Mouse (Mus musculus) heart, embryonic 15.5 days (tissue): ENCODE measurements around the gene Mbtd1. TPM values are rescaled to one million over a fixed set of nuclear protein-coding genes. Genes with fewer than 3 reads are reported as not detected.

Experiments used
- ATAC-seq: fragments of 200-750 bp; cut with Nextera tagmentation; replicated peaks from 2 replicates; pipeline ENCODE4 v1.8.0; 2017; ENCODE audit warnings: low read depth, moderate TSS enrichment; ENCODE audit not compliant: insufficient number of reproducible peaks, insufficient read depth, low FRiP score
- H3K27ac ChIP-seq: fragments of 300-500 bp; sonication (generic); 2 replicates; pipeline ENCODE4 v1.5.1; 2015; ENCODE audit warnings: mild to moderate bottlenecking, inconsistent platforms
- H3K27me3 ChIP-seq: fragments of 300-500 bp; sonication (generic); 2 replicates; pipeline ENCODE4 v1.6.1; 2015; ENCODE audit warnings: inconsistent platforms
- H3K36me3 ChIP-seq: fragments of 300-500 bp; sonication (generic); 2 replicates; pipeline ENCODE4 v1.6.1; 2015; ENCODE audit warnings: mild to moderate bottlenecking, inconsistent platforms
- H3K4me1 ChIP-seq: fragments of 300-500 bp; sonication (generic); replicated peaks from 2 replicates; pipeline ENCODE4 v1.6.1; 2015; ENCODE audit warnings: inconsistent platforms
- H3K4me2 ChIP-seq: fragments of 300-500 bp; sonication (generic); 2 replicates; pipeline ENCODE4 v1.6.1; 2015; ENCODE audit warnings: inconsistent platforms, mild to moderate bottlenecking, moderate library complexity
- H3K4me3 ChIP-seq: fragments of 300-500 bp; sonication (generic); 2 replicates; pipeline ENCODE4 v1.5.1; 2015; ENCODE audit warnings: mild to moderate bottlenecking, inconsistent platforms
- H3K9ac ChIP-seq: fragments of 300-500 bp; sonication (generic); 2 replicates; pipeline ENCODE4 v1.6.1; 2015; ENCODE audit warnings: mild to moderate bottlenecking, inconsistent platforms
- H3K9me3 ChIP-seq: fragments of 300-500 bp; sonication (generic); replicated peaks from 2 replicates; pipeline ENCODE4 v1.6.1; 2016; ENCODE audit warnings: inconsistent platforms
- WGBS: fragments of 180-500 bp; shearing (Covaris S2); methylation state at CpG from one replicate; pipeline ENCODE4 v1.1.7; 2015; ENCODE audit warnings: mixed read lengths; 5-methylcytosine and 5-hydroxymethylcytosine counted together
- polyA plus RNA-seq: library from polyadenylated mRNA; unstranded; fragments of >200 nt; fragmentation: Nextera tagmentation; extraction: Ambion mirVana; gene quantifications from 2 replicates; pipeline ENCODE4 v1.2.1, GENCODE M21; 2015

Gene Mbtd1
- polyA plus RNA-seq, 1 experiment from 2014 or later, result 17.2 TPM

DNA sequence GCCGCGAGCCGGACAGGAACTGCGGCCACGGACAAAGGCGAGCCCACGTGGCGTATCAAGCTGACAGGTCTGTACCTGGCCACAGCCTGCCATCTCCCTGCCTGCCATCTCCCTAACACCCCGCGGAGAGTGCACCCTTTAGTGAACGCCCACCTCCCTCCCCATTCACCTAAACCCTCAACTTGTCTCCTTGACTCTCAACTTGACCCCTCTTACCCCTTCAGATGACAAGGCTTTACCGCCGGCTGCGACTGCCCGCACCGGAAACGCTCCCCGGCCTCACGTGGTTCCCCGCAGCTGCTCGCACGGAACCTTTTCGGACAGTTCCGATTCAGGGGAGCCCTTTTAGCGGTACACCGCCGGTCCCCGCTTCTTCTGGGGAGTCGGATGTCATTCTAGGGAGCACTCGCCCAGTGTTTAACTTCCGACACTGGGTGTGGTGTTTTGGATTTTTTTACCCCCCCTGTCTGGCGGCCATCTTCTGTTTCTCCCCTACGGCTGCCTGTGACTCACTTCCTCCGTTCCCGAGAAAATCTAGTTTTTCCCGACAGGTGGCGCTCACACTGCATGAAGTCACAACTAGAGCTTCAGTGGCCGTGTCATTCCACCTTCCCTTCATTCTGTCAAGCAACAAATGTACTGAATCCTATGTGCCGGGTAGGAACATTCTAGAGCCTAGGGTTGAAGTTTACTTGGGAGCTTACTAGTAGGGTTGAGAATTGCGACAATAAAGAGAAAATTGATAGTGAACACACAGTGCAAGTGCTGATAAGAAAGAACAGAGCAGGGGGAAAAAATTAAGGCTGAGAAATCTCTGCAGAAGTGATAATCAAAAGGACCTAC is 82.6 kb downstream of the Mbtd1 start, which contains the start of the genes Gm20390 and Nme1:
TSS of gene Gm20390 (minus strand) at position 289 of the 843 bp plus-strand sequence.
TSS of gene Nme1 (minus strand) at position 517 of the 843 bp plus-strand sequence.
- H3K9ac ChIP-seq, result peak within 1 kb of the TSS; percentile 70

DNA sequence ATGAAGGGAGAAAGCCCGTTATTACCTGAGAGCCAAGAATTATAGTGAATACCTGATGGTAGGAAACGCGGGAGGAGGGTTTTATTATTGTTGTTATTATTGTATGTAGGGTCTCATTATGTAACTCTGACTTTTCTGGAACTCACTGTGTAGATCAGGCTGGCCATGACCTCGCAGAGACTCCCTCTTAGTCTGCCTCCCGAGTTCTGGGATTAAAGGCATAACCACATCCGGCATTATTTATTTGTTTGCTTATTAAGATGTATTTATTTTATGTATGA is 83.1 kb downstream of the Mbtd1 start:
- peak overlapping the region; percentile 55 for H3K4me2 ChIP-seq
- WGBS, result 40% methylated on average over 6 of the region's 6 CpGs
- peak overlapping the region; percentile 38; the same call in 1 of the 2 replicates for H3K9ac ChIP-seq
- no peak for ATAC-seq
- no peaks in the 10 kb centered on the region for H3K27me3 ChIP-seq
- peak overlapping the region; percentile 85 for H3K4me3 ChIP-seq
- peaks cover 15% of the 10 kb centered on the region for H3K4me1 ChIP-seq
- peak overlapping the region; percentile 64 for H3K27ac ChIP-seq
- no peaks in the 10 kb centered on the region for H3K9me3 ChIP-seq
- H3K36me3 ChIP-seq, result peaks cover 21% of the 10 kb centered on the region

More for the DNA sequence above, 82.6 kb downstream of the Mbtd1 start, which contains the start of the genes Gm20390 and Nme1:
- WGBS, result under 1% methylated on average over 40 of the region's 40 CpGs
- no peaks in the 10 kb centered on the region for H3K9me3 ChIP-seq
- no peaks in the 10 kb centered on the region for H3K27me3 ChIP-seq
- H3K36me3 ChIP-seq, result peaks cover 23% of the 10 kb centered on the region
- H3K4me2 ChIP-seq, result peak within 1 kb of the TSS; percentile 77
- H3K27ac ChIP-seq, result peak within 1 kb of the TSS; percentile 78
- H3K4me1 ChIP-seq, result peaks cover 15% of the 10 kb centered on the region
- ATAC-seq, result peak; percentile 96
- H3K4me3 ChIP-seq, result peak within 1 kb of the TSS; percentile 85

DNA sequence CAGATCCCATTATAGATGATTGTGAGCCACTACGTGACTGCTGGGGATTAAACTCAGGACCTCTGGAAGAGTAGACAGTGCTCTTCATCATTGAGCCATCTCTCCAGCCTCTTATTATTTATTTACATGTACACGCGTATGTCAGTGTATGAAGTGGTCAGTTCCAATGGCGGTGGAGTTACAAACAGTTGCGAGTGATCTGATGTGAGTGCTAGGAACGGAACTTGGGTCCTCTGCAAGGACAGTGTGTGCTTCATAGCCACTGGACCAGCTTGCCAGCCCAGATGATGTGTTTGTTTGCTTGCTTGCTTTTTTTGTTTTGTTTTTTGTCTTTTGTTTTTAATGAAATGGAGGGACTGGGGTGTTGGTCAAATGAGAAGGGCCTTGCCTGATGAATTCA is 83.5 kb downstream of the Mbtd1 start:
- H3K36me3 ChIP-seq, result peaks cover 17% of the 10 kb centered on the region
- peaks cover 15% of the 10 kb centered on the region for H3K4me1 ChIP-seq
- H3K9me3 ChIP-seq, result no peaks in the 10 kb centered on the region
- no peak overlapping the region for H3K4me3 ChIP-seq
- no peaks in the 10 kb centered on the region for H3K27me3 ChIP-seq
- no peak for ATAC-seq
- H3K4me2 ChIP-seq, result peak overlapping the region; percentile 55; the same call in 1 of the 2 replicates
- H3K9ac ChIP-seq, result no peak overlapping the region; the same call in 1 of the 2 replicates
- WGBS, result 88% methylated on average over 6 of the region's 6 CpGs
- peak overlapping the region; percentile 64; the same call in 1 of the 2 replicates for H3K27ac ChIP-seq

DNA sequence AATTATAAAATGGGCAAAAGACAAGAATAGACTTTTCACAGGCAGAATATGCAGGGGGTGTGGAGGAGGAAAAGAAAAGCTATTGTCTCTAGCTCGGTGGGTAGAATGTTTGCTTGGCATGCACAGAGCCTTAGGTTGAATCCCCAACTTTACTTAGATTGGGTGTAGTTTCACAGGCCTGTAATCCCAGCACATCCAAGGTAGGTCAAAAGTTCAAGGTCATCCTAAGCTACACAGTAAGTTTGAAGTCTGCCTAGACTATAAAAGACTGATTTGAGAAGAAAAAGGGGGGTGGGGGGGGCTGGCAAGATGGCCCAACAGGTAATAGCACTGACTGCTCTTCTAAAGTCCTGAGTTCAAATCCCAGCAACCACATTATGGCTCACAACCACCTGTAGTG is 84.1 kb downstream of the Mbtd1 start:
- Histone ChIP-seq H3K27me3 (no peaks in the 10 kb centered on the region), H3K9me3 (no peaks in the 10 kb centered on the region), H3K4me3 (no peak overlapping the region), H3K27ac (no peak overlapping the region), H3K4me2 (no peak overlapping the region), H3K9ac (no peak overlapping the region), H3K36me3 (peaks cover 11% of the 10 kb centered on the region), H3K4me1 (peaks cover 15% of the 10 kb centered on the region)
- 59% methylated on average over 1 of the region's 1 CpGs for WGBS
- no peak for ATAC-seq

GRCm38 (mm10) chr11:93972951-93973350 is 87.3 kb downstream of the Mbtd1 start:
- Histone ChIP-seq H3K4me2 (no peak overlapping the region), H3K36me3 (no peaks in the 10 kb centered on the region), H3K27me3 (no peaks in the 10 kb centered on the region), H3K9me3 (no peaks in the 10 kb centered on the region), H3K4me3 (no peak overlapping the region), H3K27ac (no peak overlapping the region), H3K9ac (no peak overlapping the region), H3K4me1 (peaks cover 8% of the 10 kb centered on the region)
- 85% methylated on average over 5 of the region's 5 CpGs for WGBS
- ATAC-seq, result no peak

DNA sequence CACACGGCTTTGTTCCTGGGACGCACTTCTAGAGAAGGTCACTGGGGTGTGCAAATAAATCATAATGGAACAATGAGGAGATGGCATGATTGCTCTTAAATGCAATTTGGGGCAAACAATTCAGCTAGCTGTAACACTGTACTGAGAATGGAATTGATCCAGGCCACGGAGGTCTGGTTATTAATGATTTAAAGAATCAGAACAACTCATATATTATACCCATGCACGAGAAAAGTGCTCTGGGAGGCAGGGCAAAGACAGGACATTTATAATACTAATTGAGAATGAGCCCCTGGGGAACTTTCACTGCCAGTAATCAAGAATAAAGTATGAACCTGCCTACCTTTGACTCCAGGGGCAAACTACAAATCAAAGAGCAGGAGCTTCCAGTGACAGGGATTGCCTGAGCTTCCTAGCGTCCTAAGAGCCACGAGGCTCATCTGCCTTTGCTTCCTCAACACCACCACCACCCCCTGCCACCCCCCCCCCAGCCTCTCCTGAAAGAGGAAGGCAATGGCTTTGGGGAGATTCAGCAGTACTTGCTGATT is 93.9 kb downstream of the Mbtd1 start:
- Histone ChIP-seq H3K36me3 (no peaks in the 10 kb centered on the region), H3K9ac (no peak overlapping the region), H3K4me2 (no peak overlapping the region), H3K4me1 (no peaks in the 10 kb centered on the region), H3K9me3 (no peaks in the 10 kb centered on the region), H3K4me3 (no peak overlapping the region), H3K27ac (no peak overlapping the region), H3K27me3 (no peaks in the 10 kb centered on the region)
- 60% methylated on average over 6 of the region's 6 CpGs for WGBS
- no peak for ATAC-seq

DNA sequence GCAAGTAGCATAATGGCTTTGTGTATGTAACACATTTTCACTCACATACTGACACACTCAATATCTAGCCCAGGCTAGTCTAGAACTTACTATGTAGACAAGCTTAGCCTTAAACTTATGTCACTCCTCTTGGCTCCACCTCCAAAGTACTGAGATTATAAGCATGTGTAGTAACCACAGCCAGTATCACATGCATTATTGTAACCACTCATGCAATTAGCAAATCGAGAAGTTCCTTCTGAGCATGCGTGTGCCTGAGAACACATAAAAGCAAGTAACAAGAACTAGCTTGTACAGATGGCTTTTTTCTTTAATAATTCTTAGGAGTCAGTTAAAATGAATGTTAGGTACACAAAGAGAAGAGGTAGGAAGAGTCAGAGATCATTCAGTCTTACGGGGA is 99.0 kb downstream of the Mbtd1 start:
- no peaks in the 10 kb centered on the region for H3K36me3 ChIP-seq
- peaks cover 18% of the 10 kb centered on the region for H3K4me1 ChIP-seq
- 85% methylated on average over 3 of the region's 3 CpGs for WGBS
- H3K27ac ChIP-seq, result no peak overlapping the region
- no peaks in the 10 kb centered on the region for H3K27me3 ChIP-seq
- no peaks in the 10 kb centered on the region for H3K9me3 ChIP-seq
- ATAC-seq, result no peak
- H3K4me3 ChIP-seq, result no peak overlapping the region
- H3K9ac ChIP-seq, result no peak overlapping the region
- H3K4me2 ChIP-seq, result no peak overlapping the region

- Histone ChIP-seq H3K9ac (no peak overlapping the region), H3K27ac (no peak overlapping the region), H3K4me2 (no peak overlapping the region), H3K27me3 (no peaks in the 10 kb centered on the region), H3K4me3 (no peak overlapping the region), H3K4me1 (peaks cover 18% of the 10 kb centered on the region), H3K36me3 (no peaks in the 10 kb centered on the region), H3K9me3 (no peaks in the 10 kb centered on the region)
- no peak for ATAC-seq
- 81% methylated on average over 5 of the region's 5 CpGs for WGBS
These were observed 99.6 kb downstream of the Mbtd1 start for GRCm38 (mm10) chr11:93985265-93985664.

DNA sequence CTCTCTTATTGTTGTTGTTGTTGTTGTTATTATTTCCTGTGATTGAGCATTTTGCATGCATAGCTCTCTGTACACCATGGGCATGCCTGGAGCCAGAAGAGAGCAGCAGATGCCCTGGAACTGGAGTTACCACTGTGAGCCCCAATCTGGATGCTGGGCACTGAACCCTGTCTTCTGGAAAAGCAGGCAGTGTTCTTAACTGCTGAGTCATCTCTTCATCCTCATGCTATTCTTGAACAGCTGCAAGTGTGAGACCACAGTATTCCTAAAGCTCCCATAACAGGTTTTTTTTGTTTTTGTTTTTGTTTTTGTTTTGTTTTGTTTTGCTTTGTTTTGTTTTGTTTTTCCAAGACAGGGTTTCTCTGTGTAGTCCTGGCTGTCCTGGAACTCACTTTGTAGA is 100.6 kb downstream of the Mbtd1 start:
- ATAC-seq, result no peak
- no peak overlapping the region for H3K4me2 ChIP-seq
- H3K27me3 ChIP-seq, result no peaks in the 10 kb centered on the region
- H3K4me1 ChIP-seq, result peaks cover 18% of the 10 kb centered on the region
- H3K36me3 ChIP-seq, result no peaks in the 10 kb centered on the region
- no peaks in the 10 kb centered on the region for H3K9me3 ChIP-seq
- H3K9ac ChIP-seq, result no peak overlapping the region
- H3K4me3 ChIP-seq, result no peak overlapping the region
- no peak overlapping the region for H3K27ac ChIP-seq

GRCm38 (mm10) chr11:93987026-93987425 is 101.4 kb downstream of the Mbtd1 start:
- Histone ChIP-seq H3K4me3 (no peak overlapping the region), H3K9ac (no peak overlapping the region), H3K36me3 (no peaks in the 10 kb centered on the region), H3K4me2 (0 out of 2 replicates have a peak overlapping the region, but pooled peaks have one; percentile 13), H3K27me3 (no peaks in the 10 kb centered on the region), H3K27ac (peak overlapping the region; percentile 92), H3K9me3 (no peaks in the 10 kb centered on the region), H3K4me1 (peaks cover 18% of the 10 kb centered on the region)
- ATAC-seq, result no peak
- 86% methylated on average over 4 of the region's 4 CpGs for WGBS

- WGBS, result 34% methylated on average over 8 of the region's 8 CpGs
- no peak overlapping the region for H3K9ac ChIP-seq
- no peaks in the 10 kb centered on the region for H3K36me3 ChIP-seq
- H3K4me3 ChIP-seq, result no peak overlapping the region
- no peaks in the 10 kb centered on the region for H3K9me3 ChIP-seq
- no peaks in the 10 kb centered on the region for H3K27me3 ChIP-seq
- peak overlapping the region; percentile 13 for H3K4me2 ChIP-seq
- H3K4me1 ChIP-seq, result peaks cover 18% of the 10 kb centered on the region
- ATAC-seq, result peak; percentile 53
- H3K27ac ChIP-seq, result peak overlapping the region; percentile 92
These were observed 102.1 kb downstream of the Mbtd1 start for GRCm38 (mm10) chr11:93987625-93988327.
